Mouse (Mus musculus): Measurements from ENCODE around the gene Ankrd52. TPM values are rescaled to one million over a fixed set of nuclear protein-coding genes. Genes with fewer than 3 reads are reported as not detected.

Ankrd52 gene
- polyA plus RNA-seq, 1 experiment from 2014 or later = 9.9 TPM

GRCm38 (mm10) chr10:128388941-128389340 is 12.0 kb downstream of the Ankrd52 start:
- 87% methylated on average over 14 of the region's 14 CpGs for WGBS
- Histone ChIP-seq H3K9ac (ENCODE audit: low read depth, low read length) (no peak overlapping the region), H3K36me3 (ENCODE audit: control insufficient read depth, insufficient read depth, low read length) (peaks cover 37% of the 10 kb centered on the region), H3K9me3 (replicated peaks; ENCODE audit: control insufficient read depth, low read length, poor library complexity, severe bottlenecking) (no peaks in the 10 kb centered on the region), H3K27ac (ENCODE audit: low read length) (no peak overlapping the region), H3K4me2 (ENCODE audit: low read length) (no peak overlapping the region), H3K4me1 (ENCODE audit: control insufficient read depth, insufficient read depth, low read length) (no peaks in the 10 kb centered on the region), H3K4me3 (ENCODE audit: low read depth, low read length) (no peak overlapping the region), H3K27me3 (ENCODE audit: control insufficient read depth, insufficient read depth, low read depth, low read length) (no peaks in the 10 kb centered on the region)
- ATAC-seq = no peak

GRCm38 (mm10) chr10:128389570-128389969 is 12.7 kb downstream of the Ankrd52 start:
- H3K9me3 ChIP-seq (replicated peaks; ENCODE audit: control insufficient read depth, low read length, poor library complexity, severe bottlenecking) = no peaks in the 10 kb centered on the region
- no peak overlapping the region for H3K4me2 ChIP-seq (ENCODE audit: low read length)
- 89% methylated on average over 6 of the region's 6 CpGs for WGBS
- peaks cover 37% of the 10 kb centered on the region for H3K36me3 ChIP-seq (ENCODE audit: control insufficient read depth, insufficient read depth, low read length)
- H3K27me3 ChIP-seq (ENCODE audit: control insufficient read depth, insufficient read depth, low read depth, low read length) = no peaks in the 10 kb centered on the region
- H3K27ac ChIP-seq (ENCODE audit: low read length) = no peak overlapping the region
- H3K9ac ChIP-seq (ENCODE audit: low read depth, low read length) = no peak overlapping the region
- no peaks in the 10 kb centered on the region for H3K4me1 ChIP-seq (ENCODE audit: control insufficient read depth, insufficient read depth, low read length)
- no peak for ATAC-seq
- H3K4me3 ChIP-seq (ENCODE audit: low read depth, low read length) = no peak overlapping the region

GRCm38 (mm10) chr10:128390366-128390765 is 13.5 kb downstream of the Ankrd52 start:
- ATAC-seq = no peak

GRCm38 (mm10) chr10:128391850-128392249 is 14.9 kb downstream of the Ankrd52 start:
- no peaks in the 10 kb centered on the region for H3K4me1 ChIP-seq (ENCODE audit: control insufficient read depth, insufficient read depth, low read length)
- H3K36me3 ChIP-seq (ENCODE audit: control insufficient read depth, insufficient read depth, low read length) = peaks cover 33% of the 10 kb centered on the region
- H3K27ac ChIP-seq (ENCODE audit: low read length) = no peak overlapping the region
- H3K27me3 ChIP-seq (ENCODE audit: control insufficient read depth, insufficient read depth, low read depth, low read length) = no peaks in the 10 kb centered on the region
- H3K4me2 ChIP-seq (ENCODE audit: low read length) = no peak overlapping the region
- no peaks in the 10 kb centered on the region for H3K9me3 ChIP-seq (replicated peaks; ENCODE audit: control insufficient read depth, low read length, poor library complexity, severe bottlenecking)
- H3K9ac ChIP-seq (ENCODE audit: low read depth, low read length) = no peak overlapping the region
- ATAC-seq = no peak
- no peak overlapping the region for H3K4me3 ChIP-seq (ENCODE audit: low read depth, low read length)
- 80% methylated on average over 6 of the region's 6 CpGs for WGBS

More at GRCm38 (mm10) chr10:128390366-128390765, 13.5 kb downstream of the Ankrd52 start:
- no peak overlapping the region for H3K9ac ChIP-seq (ENCODE audit: low read depth, low read length)
- whole genome bisulfite sequencing = 86% methylated on average over 12 of the region's 12 CpGs
- H3K36me3 ChIP-seq (ENCODE audit: control insufficient read depth, insufficient read depth, low read length) = peaks cover 37% of the 10 kb centered on the region
- no peak overlapping the region for H3K4me2 ChIP-seq (ENCODE audit: low read length)
- H3K4me1 ChIP-seq (ENCODE audit: control insufficient read depth, insufficient read depth, low read length) = no peaks in the 10 kb centered on the region
- H3K27ac ChIP-seq (ENCODE audit: low read length) = no peak overlapping the region
- no peaks in the 10 kb centered on the region for H3K27me3 ChIP-seq (ENCODE audit: control insufficient read depth, insufficient read depth, low read depth, low read length)
- no peaks in the 10 kb centered on the region for H3K9me3 ChIP-seq (replicated peaks; ENCODE audit: control insufficient read depth, low read length, poor library complexity, severe bottlenecking)
- no peak overlapping the region for H3K4me3 ChIP-seq (ENCODE audit: low read depth, low read length)

GRCm38 (mm10) chr10:128396017-128396673 is 19.2 kb downstream of the Ankrd52 start:
- H3K27ac ChIP-seq (ENCODE audit: low read length) = no peak overlapping the region
- H3K36me3 ChIP-seq (ENCODE audit: control insufficient read depth, insufficient read depth, low read length) = peaks cover 5% of the 10 kb centered on the region; the same call in 1 of the 2 replicates
- no peak overlapping the region for H3K9ac ChIP-seq (ENCODE audit: low read depth, low read length)
- no peak for ATAC-seq
- WGBS = 60% methylated on average over 11 of the region's 11 CpGs
- no peaks in the 10 kb centered on the region for H3K4me1 ChIP-seq (ENCODE audit: control insufficient read depth, insufficient read depth, low read length)
- no peak overlapping the region for H3K4me2 ChIP-seq (ENCODE audit: low read length)
- H3K9me3 ChIP-seq (replicated peaks; ENCODE audit: control insufficient read depth, low read length, poor library complexity, severe bottlenecking) = no peaks in the 10 kb centered on the region
- no peaks in the 10 kb centered on the region for H3K27me3 ChIP-seq (ENCODE audit: control insufficient read depth, insufficient read depth, low read depth, low read length)
- no peak overlapping the region for H3K4me3 ChIP-seq (ENCODE audit: low read depth, low read length)

- no peak overlapping the region for H3K9ac ChIP-seq (ENCODE audit: low read depth, low read length)
- no peaks in the 10 kb centered on the region for H3K27me3 ChIP-seq (ENCODE audit: control insufficient read depth, insufficient read depth, low read depth, low read length)
- H3K36me3 ChIP-seq (ENCODE audit: control insufficient read depth, insufficient read depth, low read length) = peaks cover 2% of the 10 kb centered on the region; the same call in 1 of the 2 replicates
- H3K9me3 ChIP-seq (replicated peaks; ENCODE audit: control insufficient read depth, low read length, poor library complexity, severe bottlenecking) = no peaks in the 10 kb centered on the region
- no peak overlapping the region for H3K4me2 ChIP-seq (ENCODE audit: low read length)
- no peak overlapping the region for H3K4me3 ChIP-seq (ENCODE audit: low read depth, low read length)
- 75% methylated on average over 10 of the region's 10 CpGs for WGBS
- ATAC-seq = no peak
- H3K4me1 ChIP-seq (ENCODE audit: control insufficient read depth, insufficient read depth, low read length) = no peaks in the 10 kb centered on the region
- H3K27ac ChIP-seq (ENCODE audit: low read length) = no peak overlapping the region
Measured at GRCm38 (mm10) chr10:128396716-128397264, 19.9 kb downstream of the Ankrd52 start.

- no peak for ATAC-seq
- Histone ChIP-seq H3K9me3 (replicated peaks; ENCODE audit: control insufficient read depth, low read length, poor library complexity, severe bottlenecking) (no peaks in the 10 kb centered on the region), H3K27me3 (ENCODE audit: control insufficient read depth, insufficient read depth, low read depth, low read length) (no peaks in the 10 kb centered on the region), H3K4me3 (ENCODE audit: low read depth, low read length) (no peak overlapping the region), H3K27ac (ENCODE audit: low read length) (no peak overlapping the region), H3K36me3 (ENCODE audit: control insufficient read depth, insufficient read depth, low read length) (peaks cover 2% of the 10 kb centered on the region; the same call in 1 of the 2 replicates), H3K4me1 (ENCODE audit: control insufficient read depth, insufficient read depth, low read length) (no peaks in the 10 kb centered on the region), H3K4me2 (ENCODE audit: low read length) (no peak overlapping the region), H3K9ac (ENCODE audit: low read depth, low read length) (no peak overlapping the region)
- 69% methylated on average over 7 of the region's 7 CpGs for WGBS
Measured at GRCm38 (mm10) chr10:128397466-128397865, 20.6 kb downstream of the Ankrd52 start.

GRCm38 (mm10) chr10:128400338-128400737 is 23.4 kb downstream of the Ankrd52 start:
- no peak overlapping the region for H3K9ac ChIP-seq (ENCODE audit: low read depth, low read length)
- no peak overlapping the region for H3K4me2 ChIP-seq (ENCODE audit: low read length)
- ATAC-seq = no peak
- H3K27me3 ChIP-seq (ENCODE audit: control insufficient read depth, insufficient read depth, low read depth, low read length) = no peaks in the 10 kb centered on the region
- no peaks in the 10 kb centered on the region for H3K9me3 ChIP-seq (replicated peaks; ENCODE audit: control insufficient read depth, low read length, poor library complexity, severe bottlenecking)
- no peaks in the 10 kb centered on the region; the same call in 1 of the 2 replicates for H3K36me3 ChIP-seq (ENCODE audit: control insufficient read depth, insufficient read depth, low read length)
- H3K4me1 ChIP-seq (ENCODE audit: control insufficient read depth, insufficient read depth, low read length) = no peaks in the 10 kb centered on the region
- WGBS = 37% methylated on average over 5 of the region's 5 CpGs
- no peak overlapping the region for H3K27ac ChIP-seq (ENCODE audit: low read length)
- H3K4me3 ChIP-seq (ENCODE audit: low read depth, low read length) = no peak overlapping the region

GRCm38 (mm10) chr10:128401056-128401455 is 24.1 kb downstream of the Ankrd52 start, which contains the start of gene Slc39a5:
TSS of gene Slc39a5 (minus strand) at chr10:128401229.
- no peak for ATAC-seq

More at GRCm38 (mm10) chr10:128401056-128401455, 24.1 kb downstream of the Ankrd52 start, which contains the start of gene Slc39a5:
- Histone ChIP-seq H3K9me3 (replicated peaks; ENCODE audit: control insufficient read depth, low read length, poor library complexity, severe bottlenecking) (no peaks in the 10 kb centered on the region), H3K9ac (ENCODE audit: low read depth, low read length) (no peak within 1 kb of the TSS), H3K27me3 (ENCODE audit: control insufficient read depth, insufficient read depth, low read depth, low read length) (no peaks in the 10 kb centered on the region), H3K4me2 (ENCODE audit: low read length) (no peak within 1 kb of the TSS), H3K27ac (ENCODE audit: low read length) (no peak within 1 kb of the TSS), H3K4me1 (ENCODE audit: control insufficient read depth, insufficient read depth, low read length) (no peaks in the 10 kb centered on the region), H3K4me3 (ENCODE audit: low read depth, low read length) (no peak within 1 kb of the TSS), H3K36me3 (ENCODE audit: control insufficient read depth, insufficient read depth, low read length) (peaks cover 4% of the 10 kb centered on the region; the same call in 1 of the 2 replicates)
- WGBS = 7% methylated on average over 2 of the region's 2 CpGs

All from midbrain, embryonic 16.5 days (tissue).